Mouse (Mus musculus) midbrain, embryonic 15.5 days (tissue): ENCODE data around the gene Atp8b3. TPM values are rescaled to one million over a fixed set of nuclear protein-coding genes. Genes with fewer than 3 reads are reported as not detected.

Experiments used
- ATAC-seq: fragments of 200-750 bp; cut with Nextera tagmentation; replicated peaks from 2 replicates; pipeline ENCODE4 v1.8.0; 2017; ENCODE audit warnings: moderate TSS enrichment
- H3K27ac ChIP-seq: fragments of 300-500 bp; sonication (generic); 2 replicates; pipeline ENCODE4 v1.5.1; 2015; ENCODE audit warnings: mild to moderate bottlenecking, inconsistent platforms
- H3K27me3 ChIP-seq: fragments of 300-500 bp; sonication (generic); replicated peaks from 2 replicates; pipeline ENCODE4 v1.6.1; 2015; ENCODE audit warnings: inconsistent platforms
- H3K36me3 ChIP-seq: fragments of 300-500 bp; sonication (generic); replicated peaks from 2 replicates; pipeline ENCODE4 v1.6.1; 2015; ENCODE audit warnings: inconsistent platforms
- H3K4me1 ChIP-seq: fragments of 300-500 bp; sonication (generic); 2 replicates; pipeline ENCODE4 v1.6.1; 2015; ENCODE audit warnings: inconsistent platforms
- H3K4me2 ChIP-seq: fragments of 300-500 bp; sonication (generic); 2 replicates; pipeline ENCODE4 v1.6.1; 2015; ENCODE audit warnings: inconsistent platforms, mild to moderate bottlenecking, moderate library complexity
- H3K4me3 ChIP-seq: fragments of 300-500 bp; sonication (generic); 2 replicates; pipeline ENCODE4 v1.5.1; 2015; ENCODE audit warnings: mild to moderate bottlenecking, inconsistent platforms
- H3K9ac ChIP-seq: fragments of 300-500 bp; sonication (generic); 2 replicates; pipeline ENCODE4 v1.6.1; 2015; ENCODE audit warnings: mild to moderate bottlenecking, inconsistent platforms
- H3K9me3 ChIP-seq: fragments of 300-500 bp; sonication (generic); 2 replicates; pipeline ENCODE4 v1.6.1; 2016; ENCODE audit warnings: inconsistent platforms
- WGBS: fragments of 180-500 bp; shearing (Covaris S2); methylation state at CpG from one replicate; pipeline ENCODE4 v1.1.7; 2015; ENCODE audit warnings: mixed read lengths; 5-methylcytosine and 5-hydroxymethylcytosine counted together
- polyA plus RNA-seq: library from polyadenylated mRNA; unstranded; fragments of >200 nt; fragmentation: Nextera tagmentation; extraction: Ambion mirVana; gene quantifications from 2 replicates; pipeline ENCODE4 v1.2.1, GENCODE M21; 2015

Gene Atp8b3
- polyA plus RNA-seq, 1 experiment from 2014 or later, result 0.90 TPM

GRCm38 (mm10) chr10:80504724-80505123 is 34.2 kb downstream of the Atp8b3 start:
- peaks cover 8% of the 10 kb centered on the region; the same call in 1 of the 2 replicates for H3K4me1 ChIP-seq
- H3K9me3 ChIP-seq, result no peaks in the 10 kb centered on the region
- no peak overlapping the region for H3K4me2 ChIP-seq
- H3K4me3 ChIP-seq, result no peak overlapping the region
- peaks cover 66% of the 10 kb centered on the region for H3K27me3 ChIP-seq
- H3K36me3 ChIP-seq, result no peaks in the 10 kb centered on the region
- no peak overlapping the region for H3K9ac ChIP-seq
- ATAC-seq, result no peak
- no peak overlapping the region for H3K27ac ChIP-seq
- 0% methylated on average over 8 of the region's 9 CpGs for WGBS

GRCm38 (mm10) chr10:80503599-80504220 is 35.2 kb downstream of the Atp8b3 start:
- Histone ChIP-seq H3K9ac (no peak overlapping the region), H3K9me3 (no peaks in the 10 kb centered on the region), H3K27me3 (peaks cover 69% of the 10 kb centered on the region), H3K4me2 (no peak overlapping the region), H3K4me1 (peaks cover 5% of the 10 kb centered on the region; the same call in 1 of the 2 replicates), H3K27ac (no peak overlapping the region), H3K4me3 (no peak overlapping the region), H3K36me3 (no peaks in the 10 kb centered on the region)
- ATAC-seq, result no peak
- 2% methylated on average over 27 of the region's 27 CpGs for whole genome bisulfite sequencing

- 2% methylated on average over 22 of the region's 22 CpGs for WGBS
Observed at GRCm38 (mm10) chr10:80502819-80503314, 36.1 kb downstream of the Atp8b3 start.

GRCm38 (mm10) chr10:80502291-80502690 is 36.6 kb downstream of the Atp8b3 start:
- H3K9ac ChIP-seq, result no peak overlapping the region
- WGBS, result 2% methylated on average over 7 of the region's 7 CpGs
- H3K9me3 ChIP-seq, result no peaks in the 10 kb centered on the region
- no peak overlapping the region for H3K4me3 ChIP-seq
- H3K4me1 ChIP-seq, result peaks cover 5% of the 10 kb centered on the region; the same call in 1 of the 2 replicates
- no peak overlapping the region for H3K27ac ChIP-seq
- H3K4me2 ChIP-seq, result no peak overlapping the region
- H3K27me3 ChIP-seq, result peaks cover 79% of the 10 kb centered on the region
- no peak for ATAC-seq
- H3K36me3 ChIP-seq, result no peaks in the 10 kb centered on the region

More at GRCm38 (mm10) chr10:80502819-80503314, 36.1 kb downstream of the Atp8b3 start:
- H3K27me3 ChIP-seq, result peaks cover 76% of the 10 kb centered on the region
- H3K4me1 ChIP-seq, result peaks cover 5% of the 10 kb centered on the region; the same call in 1 of the 2 replicates
- no peaks in the 10 kb centered on the region for H3K9me3 ChIP-seq
- H3K4me2 ChIP-seq, result no peak overlapping the region
- no peak overlapping the region for H3K9ac ChIP-seq
- ATAC-seq, result no peak
- H3K4me3 ChIP-seq, result no peak overlapping the region
- no peak overlapping the region for H3K27ac ChIP-seq
- no peaks in the 10 kb centered on the region for H3K36me3 ChIP-seq

- Histone ChIP-seq H3K27me3 (peaks cover 92% of the 10 kb centered on the region), H3K27ac (no peak overlapping the region), H3K4me1 (peaks cover 22% of the 10 kb centered on the region), H3K4me3 (peak overlapping the region; percentile 36), H3K4me2 (peak overlapping the region; percentile 57), H3K36me3 (no peaks in the 10 kb centered on the region), H3K9me3 (no peaks in the 10 kb centered on the region), H3K9ac (no peak overlapping the region)
- no peak; the same call in 1 of the 2 replicates for ATAC-seq
- WGBS, result 1% methylated on average over 20 of the region's 20 CpGs
Observed at GRCm38 (mm10) chr10:80496421-80496820, 42.5 kb downstream of the Atp8b3 start.

- H3K9ac ChIP-seq, result no peak overlapping the region
- H3K36me3 ChIP-seq, result no peaks in the 10 kb centered on the region
- peak overlapping the region; percentile 36 for H3K4me3 ChIP-seq
- H3K27ac ChIP-seq, result no peak overlapping the region
- H3K4me1 ChIP-seq, result peaks cover 26% of the 10 kb centered on the region
- peaks cover 92% of the 10 kb centered on the region for H3K27me3 ChIP-seq
- no peak for ATAC-seq
- under 1% methylated on average over 35 of the region's 35 CpGs for WGBS
- peak overlapping the region; percentile 57 for H3K4me2 ChIP-seq
- H3K9me3 ChIP-seq, result no peaks in the 10 kb centered on the region
Observed at GRCm38 (mm10) chr10:80495901-80496300, 43.0 kb downstream of the Atp8b3 start.

GRCm38 (mm10) chr10:80494732-80495131 is 44.2 kb downstream of the Atp8b3 start, which contains the start of gene Onecut3:
Gene Onecut3, plus strand, starts transcription at chr10:80494835.
- Histone ChIP-seq H3K4me3 (peak within 1 kb of the TSS; percentile 36), H3K9ac (peak within 1 kb of the TSS; percentile 29), H3K27ac (peak within 1 kb of the TSS; percentile 13; the same call in 1 of the 2 replicates), H3K4me1 (peaks cover 26% of the 10 kb centered on the region), H3K27me3 (peaks cover 92% of the 10 kb centered on the region), H3K36me3 (no peaks in the 10 kb centered on the region), H3K4me2 (peak within 1 kb of the TSS; percentile 57), H3K9me3 (no peaks in the 10 kb centered on the region)
- ATAC-seq, result peak; percentile 22; the same call in 1 of the 2 replicates
- under 1% methylated on average over 42 of the region's 42 CpGs for WGBS

GRCm38 (mm10) chr10:80490051-80490450 is 48.9 kb downstream of the Atp8b3 start:
- ATAC-seq, result no peak
- Histone ChIP-seq H3K4me3 (no peak overlapping the region), H3K27ac (no peak overlapping the region), H3K27me3 (peaks cover 70% of the 10 kb centered on the region), H3K9me3 (no peaks in the 10 kb centered on the region), H3K4me2 (no peak overlapping the region), H3K4me1 (peaks cover 9% of the 10 kb centered on the region), H3K36me3 (no peaks in the 10 kb centered on the region), H3K9ac (no peak overlapping the region)
- 1% methylated on average over 22 of the region's 22 CpGs for WGBS

- Histone ChIP-seq H3K9me3 (no peaks in the 10 kb centered on the region), H3K4me3 (no peak overlapping the region), H3K27me3 (peaks cover 47% of the 10 kb centered on the region), H3K4me2 (no peak overlapping the region), H3K4me1 (peaks cover 7% of the 10 kb centered on the region; the same call in 1 of the 2 replicates), H3K9ac (no peak overlapping the region), H3K27ac (no peak overlapping the region), H3K36me3 (no peaks in the 10 kb centered on the region)
- ATAC-seq, result no peak
- 85% methylated on average over 7 of the region's 7 CpGs for WGBS
Observed at GRCm38 (mm10) chr10:80486862-80487379, 52.0 kb downstream of the Atp8b3 start.

- WGBS, result 23% methylated on average over 5 of the region's 5 CpGs
- peaks cover 16% of the 10 kb centered on the region for H3K27me3 ChIP-seq
- H3K9ac ChIP-seq, result no peak overlapping the region
Observed at GRCm38 (mm10) chr10:80481002-80481401, 57.9 kb downstream of the Atp8b3 start.

GRCm38 (mm10) chr10:80478531-80478930 is 60.4 kb downstream of the Atp8b3 start:
- no peak for ATAC-seq
- H3K27me3 ChIP-seq, result peaks cover 7% of the 10 kb centered on the region
- 81% methylated on average over 5 of the region's 5 CpGs for WGBS

More at GRCm38 (mm10) chr10:80481002-80481401, 57.9 kb downstream of the Atp8b3 start:
- ATAC-seq, result no peak
- Histone ChIP-seq H3K9me3 (no peaks in the 10 kb centered on the region), H3K4me3 (no peak overlapping the region), H3K36me3 (no peaks in the 10 kb centered on the region), H3K27ac (no peak overlapping the region), H3K4me2 (no peak overlapping the region), H3K4me1 (peaks cover 8% of the 10 kb centered on the region)

GRCm38 (mm10) chr10:80475290-80475959 is 63.5 kb downstream of the Atp8b3 start:
- H3K36me3 ChIP-seq, result no peaks in the 10 kb centered on the region
- peak overlapping the region; percentile 78 for H3K27ac ChIP-seq
- peak overlapping the region; percentile 50 for H3K9ac ChIP-seq
- WGBS, result under 1% methylated on average over 55 of the region's 58 CpGs
- H3K4me1 ChIP-seq, result peaks cover 8% of the 10 kb centered on the region; the same call in 1 of the 2 replicates
- H3K27me3 ChIP-seq, result peaks cover 18% of the 10 kb centered on the region
- H3K9me3 ChIP-seq, result no peaks in the 10 kb centered on the region
- H3K4me3 ChIP-seq, result peak overlapping the region; percentile 54
- peak; percentile 92 for ATAC-seq
- H3K4me2 ChIP-seq, result peak overlapping the region; percentile 61

More at GRCm38 (mm10) chr10:80478531-80478930, 60.4 kb downstream of the Atp8b3 start:
- H3K4me1 ChIP-seq, result peaks cover 15% of the 10 kb centered on the region
- no peaks in the 10 kb centered on the region for H3K9me3 ChIP-seq
- no peak overlapping the region for H3K9ac ChIP-seq
- H3K4me3 ChIP-seq, result no peak overlapping the region
- H3K27ac ChIP-seq, result no peak overlapping the region
- H3K4me2 ChIP-seq, result no peak overlapping the region
- H3K36me3 ChIP-seq, result no peaks in the 10 kb centered on the region
